Mouse (Mus musculus): ENCODE measurements around the gene Olfr221. TPM values are rescaled to one million over a fixed set of nuclear protein-coding genes. Genes with fewer than 3 reads are reported as not detected.

Olfr221 gene
- polyA plus RNA-seq, 1 experiment from 2014 or later = not detected

DNA sequence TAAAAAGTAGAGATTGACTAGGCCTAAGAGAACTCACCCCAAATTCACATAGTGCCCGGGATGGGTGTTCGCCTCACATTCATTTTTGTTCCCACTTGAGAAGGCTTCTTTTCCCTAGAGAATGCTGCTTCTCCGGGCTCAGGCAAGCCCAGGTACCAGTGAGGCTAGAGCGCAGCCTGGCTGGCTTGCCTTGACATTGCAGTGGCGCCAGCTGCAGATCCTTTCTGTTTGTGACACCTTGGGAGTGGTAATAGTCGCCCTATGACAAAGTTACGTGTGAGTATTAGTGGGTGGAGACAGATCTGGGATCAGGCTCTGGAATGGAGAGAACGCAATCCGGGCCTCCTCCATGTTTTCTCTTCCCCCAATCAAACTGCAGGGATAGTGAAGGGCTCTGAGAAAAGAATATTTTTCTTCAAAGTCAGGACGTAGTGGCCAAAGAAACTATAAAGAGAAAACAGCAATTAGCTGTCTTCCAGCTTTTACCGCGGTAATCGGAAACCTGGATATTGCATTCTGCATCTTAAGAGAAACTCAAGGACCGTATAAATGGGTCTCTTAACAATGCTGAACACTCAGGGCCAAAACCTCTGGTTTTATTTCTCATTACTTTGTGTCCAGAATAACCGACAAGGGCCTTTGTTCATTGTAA is 21.6 kb downstream of the Olfr221 start, which contains the start of gene Zfp219:
Gene Zfp219, minus strand, starts transcription at position 248 of the 652 bp plus-strand sequence.
- DNase-seq (peak; percentile 81), ATAC-seq (peak; percentile 70)
- peak within 1 kb of the TSS; percentile 74 for H3K4me2 ChIP-seq (ENCODE audit: low read depth, low read length)
- peak within 1 kb of the TSS; percentile 88 for H3K9ac ChIP-seq (replicated peaks)
- H3K27me3 ChIP-seq (ENCODE audit: insufficient read depth, low read length) = no peaks in the 10 kb centered on the region
- H3K9me3 ChIP-seq (ENCODE audit: low read length) = no peaks in the 10 kb centered on the region
- peaks cover 53% of the 10 kb centered on the region for H3K4me1 ChIP-seq (ENCODE audit: insufficient read depth)
- H3K4me3 ChIP-seq (ENCODE audit: low read depth, low read length) = peak within 1 kb of the TSS; percentile 63
- 16% methylated on average over 15 of the region's 15 CpGs for WGBS (ENCODE audit: insufficient replicate concordance)
- H3K27ac ChIP-seq (ENCODE audit: low read depth) = peak within 1 kb of the TSS; percentile 98
- TF ChIP-seq CTCF (IDR thresholded peaks at IDR 0.05; ENCODE audit: low read depth) = peak; percentile 87
- TF ChIP-seq EP300 (IDR thresholded peaks at IDR 0.05; ENCODE audit: low read depth) = peak; percentile 28
- 0 out of 2 replicates have a peak, but pooled peaks cover 4% of the 10 kb centered on the region for H3K36me3 ChIP-seq (replicated peaks; ENCODE audit: insufficient read depth, low read length)

- H3K4me3 ChIP-seq (ENCODE audit: low read depth, low read length) = peak overlapping the region; percentile 63
- H3K9ac ChIP-seq (replicated peaks) = peak overlapping the region; percentile 88
- H3K9me3 ChIP-seq (ENCODE audit: low read length) = no peaks in the 10 kb centered on the region
- WGBS (ENCODE audit: insufficient replicate concordance) = under 1% methylated on average over 72 of the region's 74 CpGs
- peak; percentile 83 for ATAC-seq
- TF ChIP-seq EP300 (IDR thresholded peaks at IDR 0.05; ENCODE audit: low read depth) = 0 out of 2 replicates have a peak, but pooled peaks have one; percentile 10
- peak; percentile 77 for TF ChIP-seq CTCF (IDR thresholded peaks at IDR 0.05; ENCODE audit: low read depth)
- H3K27me3 ChIP-seq (ENCODE audit: insufficient read depth, low read length) = no peaks in the 10 kb centered on the region
- H3K27ac ChIP-seq (ENCODE audit: low read depth) = peak overlapping the region; percentile 98
- 0 out of 2 replicates have a peak, but pooled peaks cover 4% of the 10 kb centered on the region for H3K36me3 ChIP-seq (replicated peaks; ENCODE audit: insufficient read depth, low read length)
- peak; percentile 97 for DNase-seq
- peaks cover 58% of the 10 kb centered on the region for H3K4me1 ChIP-seq (ENCODE audit: insufficient read depth)
- peak overlapping the region; percentile 74 for H3K4me2 ChIP-seq (ENCODE audit: low read depth, low read length)
Measured at GRCm38 (mm10) chr14:52019590-52020340, 22.5 kb downstream of the Olfr221 start.

- H3K27ac ChIP-seq (ENCODE audit: low read depth) = peak overlapping the region; percentile 98
- 0 out of 2 replicates have a peak, but pooled peaks cover 4% of the 10 kb centered on the region for H3K36me3 ChIP-seq (replicated peaks; ENCODE audit: insufficient read depth, low read length)
- H3K4me3 ChIP-seq (ENCODE audit: low read depth, low read length) = peak overlapping the region; percentile 63
- TF ChIP-seq EP300 (IDR thresholded peaks at IDR 0.05; ENCODE audit: low read depth) (no peak), CTCF (IDR thresholded peaks at IDR 0.05; ENCODE audit: low read depth) (no peak; the same call in 1 of the 2 replicates)
- peak overlapping the region; percentile 88 for H3K9ac ChIP-seq (replicated peaks)
- DNase-seq = no peak
- peak overlapping the region; percentile 74 for H3K4me2 ChIP-seq (ENCODE audit: low read depth, low read length)
- ATAC-seq = peak; percentile 2
- WGBS (ENCODE audit: insufficient replicate concordance) = 21% methylated on average over 12 of the region's 12 CpGs
- H3K4me1 ChIP-seq (ENCODE audit: insufficient read depth) = peaks cover 52% of the 10 kb centered on the region
- no peaks in the 10 kb centered on the region for H3K27me3 ChIP-seq (ENCODE audit: insufficient read depth, low read length)
- no peaks in the 10 kb centered on the region for H3K9me3 ChIP-seq (ENCODE audit: low read length)
Measured at GRCm38 (mm10) chr14:52019051-52019589, 23.1 kb downstream of the Olfr221 start.

- no peak overlapping the region for H3K9ac ChIP-seq (replicated peaks)
- DNase-seq (no peak), ATAC-seq (no peak)
- H3K9me3 ChIP-seq (ENCODE audit: low read length) = no peaks in the 10 kb centered on the region
- peaks cover 48% of the 10 kb centered on the region for H3K4me1 ChIP-seq (ENCODE audit: insufficient read depth)
- no peak for TF ChIP-seq CTCF (IDR thresholded peaks at IDR 0.05; ENCODE audit: low read depth)
- TF ChIP-seq EP300 (IDR thresholded peaks at IDR 0.05; ENCODE audit: low read depth) = no peak
- no peak overlapping the region for H3K4me3 ChIP-seq (ENCODE audit: low read depth, low read length)
- 0 out of 2 replicates have a peak, but pooled peaks cover 4% of the 10 kb centered on the region for H3K36me3 ChIP-seq (replicated peaks; ENCODE audit: insufficient read depth, low read length)
- WGBS (ENCODE audit: insufficient replicate concordance) = 82% methylated on average over 15 of the region's 15 CpGs
- no peaks in the 10 kb centered on the region for H3K27me3 ChIP-seq (ENCODE audit: insufficient read depth, low read length)
- no peak overlapping the region for H3K27ac ChIP-seq (ENCODE audit: low read depth)
- H3K4me2 ChIP-seq (ENCODE audit: low read depth, low read length) = peak overlapping the region; percentile 74
Measured at GRCm38 (mm10) chr14:52018248-52019050, 23.8 kb downstream of the Olfr221 start.

DNA sequence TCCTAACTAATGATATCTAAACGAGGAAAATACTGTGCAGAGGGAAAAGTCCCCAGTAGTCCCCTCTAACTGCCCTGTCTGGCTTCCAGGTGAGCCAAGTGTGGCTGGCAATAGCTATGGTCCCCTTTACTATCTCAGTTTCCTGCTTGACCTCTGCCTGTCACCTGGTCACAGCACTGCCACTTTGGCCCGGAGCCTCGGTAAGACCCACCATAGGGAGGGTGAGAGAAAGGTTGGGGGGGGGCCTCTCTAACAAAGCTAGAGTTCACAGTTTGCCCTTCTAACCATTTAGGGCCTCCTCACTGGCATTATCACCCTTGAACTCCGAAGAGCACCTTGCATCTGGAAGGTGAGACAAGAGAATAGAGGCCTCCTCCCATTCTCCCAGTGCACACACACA is 24.6 kb downstream of the Olfr221 start:
- H3K4me2 ChIP-seq (ENCODE audit: low read depth, low read length) = no peak overlapping the region
- 81% methylated on average over 4 of the region's 4 CpGs for WGBS (ENCODE audit: insufficient replicate concordance)
- no peak overlapping the region for H3K4me3 ChIP-seq (ENCODE audit: low read depth, low read length)
- no peak overlapping the region for H3K9ac ChIP-seq (replicated peaks)
- ATAC-seq = no peak
- peaks cover 43% of the 10 kb centered on the region for H3K4me1 ChIP-seq (ENCODE audit: insufficient read depth)
- no peaks in the 10 kb centered on the region for H3K27me3 ChIP-seq (ENCODE audit: insufficient read depth, low read length)
- TF ChIP-seq CTCF (IDR thresholded peaks at IDR 0.05; ENCODE audit: low read depth) (no peak), EP300 (IDR thresholded peaks at IDR 0.05; ENCODE audit: low read depth) (no peak)
- DNase-seq = no peak
- H3K36me3 ChIP-seq (replicated peaks; ENCODE audit: insufficient read depth, low read length) = 0 out of 2 replicates have a peak, but pooled peaks cover 4% of the 10 kb centered on the region
- H3K27ac ChIP-seq (ENCODE audit: low read depth) = no peak overlapping the region
- no peaks in the 10 kb centered on the region for H3K9me3 ChIP-seq (ENCODE audit: low read length)

All from liver, postnatal 0 days (tissue).